Mouse (Mus musculus) limb, embryonic 14.5 days (tissue): ENCODE measurements at regions not wholly inside any gene's neighbourhood (a gene's known extent, or its start where the extent isn't known, plus 50 kb on each side); places are given as distances from the start of the nearest gene placed in this dataset.
A peak's percentile ranks its signal among the peaks of the same experiment; 100 is the strongest.

Experiments
- ATAC-seq: fragments of 200-750 bp; cut with Nextera tagmentation; 2 replicates; pipeline ENCODE4 v1.8.0; 2017; ENCODE audit warnings: low read depth, moderate number of reproducible peaks, moderate TSS enrichment; ENCODE audit not compliant: low FRiP score
- DNase-seq: peaks from one replicate; pipeline ENCODE4 v3.0.0-alpha.2; 2015; ENCODE audit warnings: low spot score
- H3K27ac ChIP-seq: fragments of 300-500 bp; sonication (generic); replicated peaks from 2 replicates; pipeline ENCODE4 v1.5.1; 2014; ENCODE audit warnings: low read depth, mild to moderate bottlenecking, low read length, moderate library complexity, mixed read lengths
- H3K27me3 ChIP-seq: fragments of 300-500 bp; sonication (generic); 2 replicates; pipeline ENCODE4 v1.6.1; 2014; ENCODE audit warnings: low read length, mixed read lengths; ENCODE audit not compliant: control insufficient read depth, insufficient read depth
- H3K36me3 ChIP-seq: fragments of 300-500 bp; sonication (generic); 2 replicates; pipeline ENCODE4 v1.6.1; 2014; ENCODE audit warnings: mild to moderate bottlenecking, low read length, moderate library complexity, mixed read lengths; ENCODE audit not compliant: control insufficient read depth, insufficient read depth
- H3K4me1 ChIP-seq: fragments of 300-500 bp; sonication (generic); 2 replicates; pipeline ENCODE4 v1.6.1; 2014; ENCODE audit warnings: antibody characterized with exemption, low read length, mixed read lengths; ENCODE audit not compliant: control insufficient read depth, insufficient read depth
- H3K4me2 ChIP-seq: fragments of 300-500 bp; sonication (generic); replicated peaks from 2 replicates; pipeline ENCODE4 v1.6.1; 2014; ENCODE audit warnings: low read depth, mild to moderate bottlenecking, low read length, moderate library complexity; ENCODE audit not compliant: severe bottlenecking
- H3K4me3 ChIP-seq: fragments of 300-500 bp; sonication (generic); replicated peaks from 2 replicates; pipeline ENCODE4 v1.5.1; 2014; ENCODE audit warnings: low read length
- H3K9ac ChIP-seq: fragments of 300-500 bp; sonication (generic); 2 replicates; pipeline ENCODE4 v1.6.1; 2014; ENCODE audit warnings: mild to moderate bottlenecking, low read depth, low read length, moderate library complexity; ENCODE audit not compliant: severe bottlenecking
- H3K9me3 ChIP-seq: fragments of 300-500 bp; sonication (generic); 2 replicates; pipeline ENCODE4 v1.6.1; 2016; ENCODE audit warnings: low read length; ENCODE audit not compliant: control insufficient read depth
- POLR2A ChIP-seq: fragments of 200-500 bp; IDR thresholded peaks from 2 replicates; pipeline ENCODE4 v1.8.0; 2012; ENCODE audit warnings: inconsistent platforms, mild to moderate bottlenecking, moderate library complexity, borderline replicate concordance; ENCODE audit not compliant: insufficient read depth, insufficient read length; ENCODE audit errors: extremely low read depth
- WGBS: fragments of 180-500 bp; shearing (Covaris S2); extraction: QIAGEN DNeasy Blood & Tissue Kit; methylation state at CpG from one replicate; pipeline ENCODE4 v1.1.7; 2014; 5-methylcytosine and 5-hydroxymethylcytosine counted together

DNA sequence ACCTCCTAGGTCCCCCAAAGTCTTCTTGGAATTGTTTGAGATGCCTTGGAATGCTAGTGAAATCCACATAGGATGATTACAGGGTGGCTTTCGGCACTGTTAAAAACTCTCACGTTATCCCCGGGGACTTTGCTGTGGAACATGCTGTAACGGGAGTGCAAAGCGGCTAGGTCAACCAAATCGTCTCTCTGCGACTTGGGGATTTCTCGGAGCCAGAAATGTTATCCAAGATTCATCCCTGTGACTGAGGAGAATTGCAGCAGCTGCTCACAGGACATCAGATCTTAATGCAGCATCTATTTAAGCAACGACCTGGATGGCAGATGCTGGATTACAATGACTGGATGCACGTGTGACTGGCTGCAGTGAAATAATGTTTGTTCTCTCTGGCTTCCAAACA lies 470.7 kb upstream of the Mpdz start:
- H3K9ac ChIP-seq = no peak overlapping the region
- H3K4me3 ChIP-seq = no peak overlapping the region
- H3K4me1 ChIP-seq = no peaks in the 10 kb centered on the region
- no peak for TF ChIP-seq POLR2A
- ATAC-seq (no peak; the same call in 1 of the 2 replicates), DNase-seq (peak; percentile 37)
- WGBS = 59% methylated on average over 10 of the region's 10 CpGs
- H3K27ac ChIP-seq = no peak overlapping the region
- no peaks in the 10 kb centered on the region for H3K9me3 ChIP-seq
- H3K36me3 ChIP-seq = no peaks in the 10 kb centered on the region
- no peak overlapping the region for H3K4me2 ChIP-seq
- no peaks in the 10 kb centered on the region for H3K27me3 ChIP-seq

GRCm38 (mm10) chr4:81912653-81913052 lies 470.0 kb upstream of the Mpdz start:
- Histone ChIP-seq H3K9ac (no peak overlapping the region), H3K4me3 (no peak overlapping the region), H3K27me3 (no peaks in the 10 kb centered on the region), H3K27ac (no peak overlapping the region), H3K4me2 (no peak overlapping the region), H3K4me1 (no peaks in the 10 kb centered on the region), H3K9me3 (no peaks in the 10 kb centered on the region), H3K36me3 (no peaks in the 10 kb centered on the region)
- TF ChIP-seq POLR2A = no peak
- WGBS = 52% methylated on average over 1 of the region's 1 CpGs
- ATAC-seq (no peak), DNase-seq (peak; percentile 53)

GRCm38 (mm10) chr4:81899961-81900540 lies 457.4 kb upstream of the Mpdz start:
- no peak overlapping the region for H3K27ac ChIP-seq
- no peak overlapping the region for H3K4me3 ChIP-seq
- no peak overlapping the region for H3K4me2 ChIP-seq
- no peaks in the 10 kb centered on the region for H3K27me3 ChIP-seq
- no peak for TF ChIP-seq POLR2A
- H3K9ac ChIP-seq = no peak overlapping the region
- DNase-seq (no peak), ATAC-seq (no peak)
- 73% methylated on average over 5 of the region's 5 CpGs for WGBS
- no peaks in the 10 kb centered on the region for H3K36me3 ChIP-seq
- H3K9me3 ChIP-seq = no peaks in the 10 kb centered on the region
- no peaks in the 10 kb centered on the region for H3K4me1 ChIP-seq

DNA sequence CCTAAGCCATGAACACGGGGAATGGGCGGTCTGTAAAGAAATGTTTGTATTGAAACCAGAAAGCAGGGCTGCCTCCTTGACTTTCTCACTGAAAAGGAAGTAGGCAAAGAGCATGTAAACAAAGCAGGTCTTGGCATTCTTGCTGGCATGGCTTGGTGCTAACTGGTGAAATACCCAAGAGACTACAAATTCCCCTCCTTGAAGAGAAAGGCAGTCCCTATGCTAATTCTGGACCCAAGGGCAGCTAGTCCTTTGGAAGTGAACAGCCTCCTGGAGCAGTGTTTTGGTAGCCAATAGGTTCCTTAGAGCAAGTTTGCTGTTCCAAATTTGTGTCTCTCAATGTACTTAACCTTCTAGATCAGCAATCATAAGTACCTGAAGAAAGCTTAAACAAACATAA lies 456.0 kb upstream of the Mpdz start:
- no peaks in the 10 kb centered on the region for H3K36me3 ChIP-seq
- H3K9ac ChIP-seq = no peak overlapping the region
- TF ChIP-seq POLR2A = no peak
- no peak overlapping the region for H3K4me3 ChIP-seq
- no peaks in the 10 kb centered on the region for H3K9me3 ChIP-seq
- DNase-seq (no peak), ATAC-seq (no peak)
- H3K4me1 ChIP-seq = no peaks in the 10 kb centered on the region
- H3K27ac ChIP-seq = no peak overlapping the region
- WGBS = 83% methylated on average over 2 of the region's 2 CpGs
- no peaks in the 10 kb centered on the region for H3K27me3 ChIP-seq
- H3K4me2 ChIP-seq = no peak overlapping the region

- no peak for ATAC-seq
- Histone ChIP-seq H3K27ac (no peak overlapping the region), H3K4me2 (no peak overlapping the region), H3K4me1 (no peaks in the 10 kb centered on the region), H3K4me3 (no peak overlapping the region), H3K36me3 (no peaks in the 10 kb centered on the region), H3K9ac (no peak overlapping the region), H3K9me3 (no peaks in the 10 kb centered on the region), H3K27me3 (no peaks in the 10 kb centered on the region)
- DNase-seq = no peak
- 78% methylated on average over 5 of the region's 5 CpGs for WGBS
- TF ChIP-seq POLR2A = no peak
These were observed 454.8 kb upstream of the Mpdz start for GRCm38 (mm10) chr4:81897451-81897850.

GRCm38 (mm10) chr4:81868941-81869340 lies 426.3 kb upstream of the Mpdz start:
- H3K36me3 ChIP-seq = no peaks in the 10 kb centered on the region
- no peaks in the 10 kb centered on the region for H3K9me3 ChIP-seq
- H3K27me3 ChIP-seq = no peaks in the 10 kb centered on the region
- no peak overlapping the region for H3K9ac ChIP-seq
- no peak overlapping the region for H3K27ac ChIP-seq
- ATAC-seq (no peak), DNase-seq (no peak)
- no peak overlapping the region for H3K4me3 ChIP-seq
- TF ChIP-seq POLR2A = no peak
- H3K4me2 ChIP-seq = no peak overlapping the region
- 93% methylated on average over 2 of the region's 2 CpGs for WGBS
- H3K4me1 ChIP-seq = no peaks in the 10 kb centered on the region
